Mouse (Mus musculus): ENCODE measurements at regions not wholly inside any gene's neighbourhood (a gene's known extent, or its start where the extent isn't known, plus 50 kb on each side); places are given as distances from the start of the nearest gene placed in this dataset.

GRCm38 (mm10) chr11:19170938-19171337 lies 152.2 kb upstream of the Meis1 start:
- TF ChIP-seq CTCF (conservative IDR thresholded peaks at IDR 0.05; ENCODE audit: insufficient read depth, insufficient read length, low read depth, low read length) (no peak), POLR2A (IDR thresholded peaks at IDR 0.05; ENCODE audit: low read depth, low read length) (no peak)

All from kidney, adult 2 months (tissue).